Mouse (Mus musculus): ENCODE data around the gene Olfr160.

DNA sequence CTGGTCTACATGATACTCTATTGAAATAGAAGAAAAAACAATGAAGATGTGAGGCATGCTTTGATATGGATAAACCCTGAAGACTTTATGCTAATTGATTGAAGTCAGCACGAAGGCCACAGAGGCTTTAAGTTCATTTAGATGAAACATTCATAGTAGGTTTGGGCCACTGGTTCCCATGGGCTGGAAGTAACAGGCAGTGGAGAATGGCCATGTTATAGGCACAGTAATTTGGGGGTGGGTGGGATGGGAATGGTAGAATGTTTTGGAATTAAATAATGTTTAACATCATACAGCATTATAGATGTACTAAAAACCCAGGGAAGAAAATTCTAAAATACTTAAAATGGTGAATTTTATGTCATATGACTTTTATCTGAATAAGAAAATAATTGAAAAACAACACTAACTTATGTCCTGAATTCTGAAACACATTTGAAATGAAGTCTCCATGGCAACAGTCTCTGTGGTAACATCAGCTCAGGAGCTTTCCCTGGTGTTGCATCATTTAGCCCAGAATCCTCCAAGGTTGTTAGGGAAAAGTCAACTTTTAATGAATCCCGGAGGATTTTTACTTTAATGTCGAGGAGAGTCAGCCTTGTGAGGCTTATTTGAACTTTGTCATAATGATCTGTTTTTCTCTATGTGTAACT, 28.6 kb downstream of the Olfr160 start:
- TF ChIP-seq TCF12 (IDR thresholded peaks at IDR 0.05; ENCODE audit: insufficient read depth, poor library complexity, severe bottlenecking) (no peak), POLR2A (IDR thresholded peaks at IDR 0.05; ENCODE audit: insufficient read length, low read depth) (no peak), SRF (IDR thresholded peaks at IDR 0.05; ENCODE audit: control insufficient read depth, insufficient read length, low read depth) (no peak), USF1 (IDR thresholded peaks at IDR 0.05; ENCODE audit: low read depth) (no peak), MYOD1 (IDR thresholded peaks at IDR 0.05; ENCODE audit: control insufficient read depth in 1 of 3, insufficient read length in 2 of 3, low read depth in 2 of 3) (no peak), MYOG (IDR thresholded peaks at IDR 0.05; ENCODE audit: control insufficient read depth in 1 of 3, insufficient read depth in 1 of 3, insufficient read length in 2 of 3, low read depth in 2 of 3) (no peak)

Data from myocyte (in vitro differentiated cells).